Mouse (Mus musculus) adrenal gland, postnatal 14 days (tissue): ENCODE measurements around the gene Garnl3. TPM values are rescaled to one million over a fixed set of nuclear protein-coding genes. Genes with fewer than 3 reads are reported as not detected.
"Not testable (repeated sequence)": the region's sequence is repeated elsewhere in the genome, so short reads cannot be mapped to it uniquely, and the experiment has no call there.

Experiments
- DNase-seq: peaks from one replicate; pipeline ENCODE4 v3.0.0; 2021; ENCODE audit warnings: mixed read lengths
- total RNA-seq: library from RNA; stranded (reverse); gene quantifications from 2 replicates; pipeline ENCODE4 v1.2.3, GENCODE M21; 2021

Gene Garnl3
- total RNA-seq, 1 experiment from 2014 or later = 15.1 TPM

DNA sequence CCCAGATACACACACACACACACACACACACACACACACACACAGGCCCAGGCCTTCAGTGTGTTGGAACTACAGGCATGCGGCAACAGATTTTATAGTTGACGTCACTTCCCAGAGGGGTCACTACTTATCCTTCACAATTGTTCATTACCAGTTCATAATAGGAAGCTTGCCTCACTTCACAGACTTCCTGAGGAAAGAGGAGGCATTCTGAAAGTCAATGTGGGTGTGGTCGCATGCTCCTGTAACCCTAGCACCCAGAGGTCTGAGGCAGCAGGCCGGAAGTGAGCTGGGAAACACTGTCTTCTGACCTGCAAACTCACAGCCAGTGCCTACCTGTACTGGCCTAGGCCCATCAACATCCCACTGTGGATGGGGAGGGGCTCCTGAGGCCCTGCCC is 106.4 kb downstream of the Garnl3 start:
- DNase-seq = peak; percentile 23

DNA sequence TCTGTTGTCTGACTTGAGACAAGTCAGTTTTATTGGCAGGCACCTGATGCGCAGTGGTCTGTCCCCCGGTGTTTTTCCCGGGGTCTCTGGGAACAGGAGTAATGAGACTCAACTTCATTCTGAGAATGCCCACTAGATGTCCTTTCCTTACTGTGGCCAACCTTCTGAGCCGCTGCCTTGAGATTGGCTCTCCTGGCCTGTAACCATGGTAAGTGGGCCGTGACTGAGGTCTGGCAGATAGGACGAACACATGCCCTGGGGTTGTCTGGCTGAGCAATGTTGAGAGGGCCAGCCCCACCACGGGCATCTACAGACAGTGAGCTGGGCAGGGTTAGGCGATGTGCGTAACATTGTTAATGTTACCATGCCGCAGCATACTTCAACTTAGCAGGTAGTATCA is 106.9 kb downstream of the Garnl3 start:
- DNase-seq = peak; percentile 33

DNA sequence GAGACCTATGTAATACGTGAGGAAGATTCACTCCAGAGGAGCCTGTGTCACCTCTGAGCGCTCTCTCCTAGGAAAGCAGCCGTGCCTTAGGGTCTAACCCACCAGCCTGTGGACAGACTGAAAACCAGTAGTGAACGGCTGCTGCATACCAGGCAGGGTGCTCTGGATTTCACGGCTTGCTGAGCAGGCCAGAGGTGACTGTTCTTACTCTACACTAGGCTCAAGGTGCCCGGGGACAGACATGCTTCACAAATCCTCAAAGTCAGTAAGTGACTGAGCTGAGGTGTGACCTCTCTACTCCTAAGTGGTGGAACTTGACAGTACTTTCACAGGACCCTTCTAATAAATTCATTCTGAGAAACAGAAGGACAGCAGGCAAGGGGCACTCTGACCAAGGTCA is 108.6 kb downstream of the Garnl3 start:
- no peak for DNase-seq

GRCm38 (mm10) chr2:33018026-33018425 is 113.4 kb downstream of the Garnl3 start:
- peak; percentile 80 for DNase-seq

GRCm38 (mm10) chr2:33017191-33017590 is 114.3 kb downstream of the Garnl3 start:
- no peak for DNase-seq

GRCm38 (mm10) chr2:33014877-33015276 is 116.6 kb downstream of the Garnl3 start:
- no peak for DNase-seq

DNA sequence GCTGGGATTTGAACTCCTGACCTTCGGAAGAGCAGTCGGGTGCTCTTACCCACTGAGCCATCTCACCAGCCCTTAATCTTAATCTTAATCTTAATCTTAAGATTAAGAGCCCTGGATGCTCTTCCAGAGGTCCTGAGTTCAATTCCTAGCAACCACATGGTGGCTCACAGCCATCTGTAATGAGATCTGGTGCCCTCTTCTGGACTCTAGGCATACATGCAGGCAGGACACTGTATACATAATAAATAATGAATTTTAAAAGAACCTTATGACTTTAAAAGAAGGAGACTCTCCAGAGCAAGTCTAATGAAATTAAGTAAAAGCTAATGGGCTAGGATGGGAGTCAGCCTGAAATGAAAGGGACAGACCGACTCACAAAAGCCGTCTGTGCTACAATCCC is 122.4 kb downstream of the Garnl3 start:
- DNase-seq = not testable (repeated sequence)

- DNase-seq = no peak
Measured at GRCm38 (mm10) chr2:33005041-33005440, 126.4 kb downstream of the Garnl3 start.

DNA sequence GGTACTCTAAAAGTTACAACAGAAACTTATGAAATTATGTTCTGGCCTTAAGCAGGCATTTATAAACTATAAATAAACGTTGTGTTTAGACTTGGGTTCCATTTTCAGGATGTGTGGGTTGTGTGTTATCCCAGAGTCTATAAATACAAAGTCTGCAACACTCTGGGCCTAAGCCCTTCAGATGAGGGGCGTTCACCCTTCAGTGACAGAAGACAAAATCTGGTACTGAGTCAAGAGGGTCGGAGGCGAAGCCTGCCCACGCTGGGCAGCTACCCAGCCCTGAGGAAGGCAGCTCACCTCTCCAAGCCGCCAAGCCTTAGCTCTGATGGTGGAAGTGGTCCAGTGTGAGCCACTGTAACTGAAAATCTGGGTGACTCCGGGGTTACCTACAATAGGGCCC is 129.3 kb downstream of the Garnl3 start:
- no peak for DNase-seq

- DNase-seq = no peak
Measured at GRCm38 (mm10) chr2:32999752-33000151, 131.7 kb downstream of the Garnl3 start.

GRCm38 (mm10) chr2:32997792-32998191 is 133.7 kb downstream of the Garnl3 start:
- no peak for DNase-seq

DNA sequence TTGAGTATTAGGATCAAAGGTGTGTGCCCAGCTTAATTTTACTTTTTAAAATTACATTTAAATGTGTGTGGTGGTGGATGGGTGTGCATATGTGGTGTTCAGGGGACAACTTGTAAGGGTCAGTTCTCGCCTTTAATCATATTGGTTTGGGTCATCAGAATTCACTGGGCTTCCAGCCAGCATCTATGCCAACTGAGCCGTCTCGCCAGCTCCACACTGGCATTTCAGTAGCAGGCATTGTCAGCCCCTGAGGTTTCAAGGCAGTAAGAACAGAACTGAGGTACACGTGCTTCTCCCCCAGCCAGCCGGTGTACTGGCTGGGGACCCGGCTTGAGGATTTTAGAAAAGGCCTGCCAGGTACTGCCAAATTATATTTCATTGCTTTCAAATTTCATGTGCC is 134.4 kb downstream of the Garnl3 start:
- DNase-seq = no peak

DNA sequence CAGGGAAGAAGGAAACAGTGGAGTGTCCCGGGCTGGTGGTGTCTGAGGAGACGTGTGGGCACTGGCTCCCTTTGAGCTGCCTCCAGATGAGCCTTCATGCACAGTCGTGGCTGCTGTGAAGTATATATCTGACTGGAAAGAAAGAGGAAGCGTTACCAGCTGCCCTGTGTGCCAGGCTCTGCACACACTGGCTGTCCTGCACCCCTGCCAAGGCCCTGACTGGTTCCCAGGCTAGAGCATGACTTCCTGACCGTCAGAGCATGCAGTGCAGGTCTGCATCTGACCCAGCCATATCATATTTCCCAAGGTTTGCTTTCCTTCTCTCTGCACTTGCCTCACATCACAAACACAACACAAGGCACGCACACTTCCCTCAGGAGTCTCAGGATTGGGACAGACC is 139.3 kb downstream of the Garnl3 start:
- DNase-seq = no peak

GRCm38 (mm10) chr2:32990167-32990832 is 141.2 kb downstream of the Garnl3 start:
- peak; percentile 27 for DNase-seq

DNA sequence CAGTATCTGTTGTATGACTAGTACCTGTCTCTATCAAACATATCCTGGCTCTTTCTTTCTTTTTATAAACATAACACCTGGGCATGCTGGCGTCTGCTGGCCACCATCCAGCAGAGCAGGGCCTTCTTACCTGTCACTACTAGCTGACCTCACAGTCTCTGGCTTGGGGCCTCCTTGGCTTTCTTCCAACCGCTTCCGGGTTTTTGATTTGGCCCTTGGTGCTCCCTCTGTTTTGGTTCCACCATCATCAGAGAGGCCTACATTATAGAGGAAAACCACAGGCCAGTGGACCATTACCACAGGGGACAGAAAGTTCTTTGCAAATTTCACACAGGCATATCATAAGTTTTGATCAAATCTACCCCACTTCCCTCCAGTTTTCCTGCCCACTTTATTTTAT is 142.1 kb downstream of the Garnl3 start:
- no peak for DNase-seq

GRCm38 (mm10) chr2:32985844-32986243 is 145.6 kb downstream of the Garnl3 start:
- no peak for DNase-seq

DNA sequence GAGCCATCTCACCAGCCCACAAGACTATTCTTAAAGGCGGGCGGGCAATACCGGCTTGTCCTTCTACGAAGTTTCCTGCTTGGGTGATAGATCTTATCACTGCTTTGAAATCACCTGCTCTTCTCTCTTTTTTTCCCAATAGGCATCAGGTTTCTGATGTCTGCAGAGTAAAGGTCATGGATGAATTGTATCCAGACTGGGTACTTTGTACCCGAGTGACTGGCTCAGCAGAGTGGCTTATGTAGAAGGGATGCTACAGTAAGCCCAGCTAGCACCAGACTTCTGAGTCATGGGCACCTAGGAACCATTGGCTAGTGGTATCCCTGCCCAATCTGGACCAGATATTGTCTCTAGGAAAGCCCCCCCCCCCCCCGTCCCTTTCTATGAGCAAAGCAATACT is 147.8 kb downstream of the Garnl3 start:
- no peak for DNase-seq

GRCm38 (mm10) chr2:32982700-32983099 is 148.8 kb downstream of the Garnl3 start:
- DNase-seq = no peak

GRCm38 (mm10) chr2:32981725-32982271 is 149.7 kb downstream of the Garnl3 start, which contains the start of gene Slc2a8:
Gene Slc2a8, minus strand, starts transcription at chr2:32982083.
- DNase-seq = peak; percentile 97

DNA sequence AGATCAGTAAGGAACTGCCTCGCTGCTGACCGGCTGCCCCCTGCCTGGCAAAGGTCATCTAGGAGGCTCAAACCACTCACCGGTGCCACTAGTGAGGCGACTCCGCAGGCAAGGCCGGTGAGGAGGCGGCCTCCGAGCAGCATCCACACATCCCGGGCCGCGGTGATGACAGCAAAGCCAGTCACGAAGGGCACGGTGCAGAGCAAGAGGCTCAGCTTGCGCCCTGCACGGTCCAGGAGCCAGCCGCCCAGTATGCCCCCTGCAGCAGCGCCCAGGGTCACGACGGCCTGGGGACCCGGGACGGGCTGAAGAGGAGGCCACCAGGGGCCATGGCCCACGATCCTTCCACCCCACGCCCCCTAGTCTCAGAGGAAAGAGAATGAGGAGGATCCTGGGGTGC is 150.2 kb downstream of the Garnl3 start:
- peak; percentile 67 for DNase-seq

DNA sequence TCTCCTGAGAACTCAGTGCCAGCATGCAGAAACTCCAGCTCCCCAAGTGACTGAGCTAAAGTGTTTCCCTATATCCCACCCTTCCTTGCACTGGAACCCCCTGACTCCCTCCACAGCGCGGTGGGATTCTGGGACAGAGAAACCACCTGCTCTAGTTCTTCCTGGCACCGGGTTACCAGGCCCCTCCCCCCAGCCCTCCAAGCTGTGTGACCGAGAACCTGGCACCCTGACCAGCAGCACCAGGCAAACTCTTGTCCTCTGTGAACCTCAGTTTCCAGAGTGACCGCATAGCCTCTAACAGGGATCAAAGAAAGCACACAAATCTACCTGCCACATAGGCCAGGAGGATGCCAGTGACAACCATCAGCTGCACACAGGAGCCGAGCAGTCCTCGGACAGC is 151.8 kb downstream of the Garnl3 start:
- no peak for DNase-seq

DNA sequence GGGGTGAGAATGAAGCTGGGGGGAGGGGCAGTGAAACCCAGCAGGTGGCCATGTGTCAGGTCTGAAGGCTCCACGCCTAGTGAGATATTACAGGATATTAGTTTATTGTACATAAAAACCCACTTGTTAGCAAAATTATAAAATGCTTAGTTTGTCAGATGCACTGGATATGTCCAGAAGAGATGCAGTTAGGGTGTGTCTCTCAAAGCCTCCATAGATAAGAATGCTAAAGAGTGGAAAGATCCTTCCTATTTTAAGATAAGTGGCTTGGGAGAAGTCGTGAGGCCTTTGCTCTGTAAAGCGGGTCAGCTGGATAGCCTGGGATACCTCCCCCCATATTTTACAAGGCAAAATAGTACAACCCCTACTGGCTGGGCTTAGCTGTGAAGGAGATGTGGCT is 152.8 kb downstream of the Garnl3 start:
- no peak for DNase-seq

- DNase-seq = no peak
Measured at GRCm38 (mm10) chr2:32977114-32977513, 154.3 kb downstream of the Garnl3 start.

DNA sequence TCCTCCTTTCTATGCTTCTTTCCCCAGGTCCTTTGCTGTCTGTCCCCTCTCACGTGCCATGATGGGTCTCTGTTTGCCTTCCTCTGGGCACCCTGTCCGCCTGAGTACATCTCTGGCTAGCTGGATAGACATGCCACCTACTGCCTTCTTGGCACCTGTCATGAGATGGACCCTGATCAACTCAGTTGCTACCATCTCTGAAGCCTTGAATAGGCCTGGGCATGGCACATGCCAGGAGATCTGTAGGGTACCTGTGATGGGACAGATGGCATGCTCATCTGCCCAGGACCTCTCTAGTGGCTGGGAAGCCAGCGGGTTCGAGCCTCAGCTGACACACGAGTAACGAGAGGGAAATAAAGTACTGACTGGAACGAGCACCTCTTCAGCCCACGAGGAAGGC is 157.2 kb downstream of the Garnl3 start:
- DNase-seq = no peak
